Mouse (Mus musculus) liver, embryonic 14.5 days (tissue): ENCODE measurements around the gene Fbxw11.

Experiments used
- CTCF ChIP-seq: IDR thresholded peaks from 2 replicates; pipeline ENCODE4 v1.5.1; 2016; ENCODE audit warnings: antibody characterized with exemption, low read depth, control low read depth
- EP300 ChIP-seq: IDR thresholded peaks from 2 replicates; pipeline ENCODE4 v1.6.1; 2016; ENCODE audit warnings: antibody characterized with exemption, low read depth

GRCm38 (mm10) chr11:32746475-32746874 lies 104.0 kb downstream of the Fbxw11 start:
- TF ChIP-seq CTCF (no peak), EP300 (no peak)
